Mouse (Mus musculus) activated CD4-positive, CD25-positive, alpha-beta regulatory T cell, adult 9 weeks (primary cell): Measurements from ENCODE around the gene Cwf19l1. TPM values are rescaled to one million over a fixed set of nuclear protein-coding genes. Genes with fewer than 3 reads are reported as not detected.

Experiments used
- polyA plus RNA-seq: library from polyadenylated mRNA; unstranded; fragments of 100-300 nt; shearing (Covaris generic); gene quantifications from one replicate; pipeline ENCODE4 v1.2.1, GENCODE M21; 2017

Cwf19l1 gene
- 36.7 TPM for polyA plus RNA-seq

GRCm38 (mm10) chr19:44135072-44135959 is at the start of gene Cwf19l1:
Cwf19l1 (minus strand) TSS chr19:44135876.

DNA sequence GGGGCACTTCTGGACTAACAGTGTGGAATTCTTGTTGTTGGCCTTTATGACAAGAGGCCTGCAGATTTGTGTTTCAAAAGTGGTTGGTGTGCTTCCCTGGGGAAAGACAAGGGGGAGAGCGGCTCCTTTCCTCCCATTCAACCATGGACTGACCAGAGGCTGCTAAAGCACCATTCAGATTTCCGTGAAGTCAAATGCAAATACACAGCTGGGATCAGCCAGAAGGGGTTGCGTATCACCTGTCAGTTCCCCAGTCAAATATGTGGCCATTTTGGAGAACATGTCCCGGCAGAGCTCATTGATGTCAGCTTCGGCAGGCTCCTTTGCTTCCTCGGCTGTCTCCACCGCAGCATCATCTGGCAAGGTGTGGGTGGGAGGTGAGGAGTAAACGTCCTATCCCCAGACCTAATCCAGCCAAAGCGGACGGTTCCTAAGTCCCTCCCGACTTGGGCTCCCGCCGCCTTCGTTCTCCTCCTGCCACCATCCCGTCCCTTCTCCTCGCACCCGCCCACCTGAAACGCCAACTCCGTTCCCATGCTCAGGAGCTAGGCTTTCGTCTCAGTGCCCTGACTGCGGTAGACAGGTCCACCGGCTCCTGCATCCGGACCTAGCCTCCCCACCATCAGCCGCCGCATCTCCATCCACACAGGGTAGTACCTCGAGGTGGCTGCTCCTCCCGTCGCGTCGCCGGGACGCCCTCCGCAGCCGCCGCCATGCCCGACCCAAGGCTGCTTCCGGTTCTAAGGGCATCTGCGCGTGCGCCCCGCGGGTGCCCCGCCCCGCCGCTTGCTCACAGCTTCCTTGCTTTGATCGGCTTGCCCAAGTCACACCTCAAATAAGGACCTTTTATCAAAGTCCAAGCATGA is 10.3 kb upstream of the Cwf19l1 start, which contains the start of gene Bloc1s2:
TSS of gene Bloc1s2 (minus strand) at position 745 of the 866 bp plus-strand sequence.

DNA sequence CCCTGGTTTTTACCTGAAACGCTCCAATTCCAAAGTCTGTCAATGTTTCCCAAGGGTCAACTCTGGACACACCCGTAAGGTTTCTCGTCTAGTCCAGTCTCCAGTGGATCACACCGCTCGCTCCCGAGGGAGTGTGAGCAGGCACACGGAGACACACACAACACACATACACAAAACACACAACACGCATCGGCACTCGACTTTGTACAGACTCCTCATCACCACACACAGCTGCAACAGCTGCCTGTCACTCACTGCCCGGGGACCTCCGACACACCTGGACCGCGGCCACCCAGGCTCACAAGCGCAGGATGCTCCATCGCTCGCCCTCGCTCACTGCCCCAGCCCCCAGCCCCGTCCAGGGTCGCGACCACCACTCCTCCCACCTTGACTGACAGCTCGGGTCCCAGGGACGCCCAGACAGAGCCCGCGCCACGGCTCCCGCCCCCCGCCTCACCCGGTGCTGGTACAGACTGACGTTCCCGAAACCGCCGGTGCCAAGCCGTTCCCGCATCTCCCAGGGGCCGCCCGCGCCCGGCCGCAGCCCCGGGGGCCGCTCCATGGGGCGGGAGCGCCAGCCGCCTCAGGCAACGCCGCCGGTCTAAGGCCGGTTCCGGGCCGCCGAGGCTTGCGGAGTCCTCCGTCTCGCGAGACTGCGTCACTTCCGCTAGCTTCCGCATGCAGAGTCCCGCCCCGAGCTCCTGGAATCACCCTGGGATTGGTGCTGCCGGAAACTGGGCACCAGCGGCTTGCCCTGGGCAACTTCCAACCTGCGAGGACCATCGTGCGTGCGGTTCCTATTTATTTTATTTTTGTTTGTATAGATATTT is 28.6 kb downstream of the Cwf19l1 start, which contains the start of gene Chuk:
TSS of gene Chuk (minus strand) at position 650 of the 830 bp plus-strand sequence.

GRCm38 (mm10) chr19:44069121-44069913 is 66.4 kb downstream of the Cwf19l1 start, which contains the start of gene Erlin1:
Erlin1 (minus strand) TSS chr19:44069785.

Other genes starting within 250 kb of the Cwf19l1 start
- 7.9 TPM for gene Dnmbp, start 195.7 kb downstream of the Cwf19l1 start, polyA plus RNA-seq
- not detected for gene Cpn1, start 149.3 kb downstream of the Cwf19l1 start, polyA plus RNA-seq
- not detected for gene Cyp2c23, start 106.7 kb downstream of the Cwf19l1 start, polyA plus RNA-seq
- gene Erlin1, start 66.1 kb downstream of the Cwf19l1 start, polyA plus RNA-seq: 6.9 TPM
- gene Chuk, start 28.4 kb downstream of the Cwf19l1 start, polyA plus RNA-seq: 33.9 TPM
- gene Bloc1s2, start 10.6 kb upstream of the Cwf19l1 start, polyA plus RNA-seq: 136 TPM
- not detected for gene Pkd2l1, start 56.6 kb upstream of the Cwf19l1 start, polyA plus RNA-seq
- not detected for gene Scd3, start 67.4 kb upstream of the Cwf19l1 start, polyA plus RNA-seq
- gene Scd2, start 157.8 kb upstream of the Cwf19l1 start, polyA plus RNA-seq: 100 TPM
- gene Scd4, start 197.2 kb upstream of the Cwf19l1 start, polyA plus RNA-seq: 0.39 TPM